ENCODE assay signal across 16 mouse cellular contexts in genomic region chr7:117411874-117412273, GRCm38 (mm10). TPM values are rescaled to one million over a fixed set of nuclear protein-coding genes. Genes with fewer than 3 reads are reported as not detected.
DNase-seq lines count a peak whose midpoint lies in the region; ATAC-seq and TF ChIP-seq lines count a peak whose summit lies in the region.
"Had no signal": no experiment of that assay in that cellular context is flagged by ENCODE, and none has a peak within 500 bp of the region (broad histone marks: within the 10 kb centered on the region; RNA-seq: fewer than 3 reads in every experiment).

No protein-coding gene starts in this region.

- H3K27me3 ChIP-seq in forebrain, embryonic 15.5 days = no peaks in the 10 kb centered on the region
- no peaks in the 10 kb centered on the region for H3K27me3 ChIP-seq in forebrain, embryonic 11.5 days (ENCODE audit: control insufficient read depth, insufficient read depth, low read length)
- no peaks in the 10 kb centered on the region for H3K27me3 ChIP-seq in lung, embryonic 15.5 days
- H3K27me3 ChIP-seq: limb, embryonic 13.5 days; liver, embryonic 13.5 days; stomach, embryonic 15.5 days had no signal

- no peak overlapping the region for H3K9ac ChIP-seq in forebrain, embryonic 15.5 days (replicated peaks)
- H3K9ac ChIP-seq in forebrain, embryonic 11.5 days (ENCODE audit: low read length) = no peak overlapping the region
- H3K9ac ChIP-seq in lung, embryonic 15.5 days = no peak overlapping the region
- H3K9ac ChIP-seq: limb, embryonic 13.5 days; liver, embryonic 13.5 days; stomach, embryonic 15.5 days had no signal

- H3K27ac ChIP-seq in forebrain, embryonic 15.5 days (replicated peaks) = 0 out of 2 replicates have a peak overlapping the region, but pooled peaks have one; percentile 14
- H3K27ac ChIP-seq in forebrain, embryonic 11.5 days (ENCODE audit: low read depth, low read length) = no peak overlapping the region
- 0 out of 2 replicates have a peak overlapping the region, but pooled peaks have one; percentile 10 for H3K27ac ChIP-seq in lung, embryonic 15.5 days
- H3K27ac ChIP-seq: heart, embryonic 10.5 days; hindbrain, postnatal 0 days; limb, embryonic 13.5 days; liver, embryonic 13.5 days; midbrain, embryonic 10.5 days; stomach, embryonic 15.5 days had no signal

- WGBS in forebrain, embryonic 15.5 days = 73% methylated on average over 2 of the region's 2 CpGs
- WGBS in forebrain, embryonic 11.5 days = 93% methylated on average over 2 of the region's 2 CpGs
- WGBS in lung, embryonic 15.5 days = 58% methylated on average over 2 of the region's 2 CpGs
- 67% methylated on average over 2 of the region's 2 CpGs for WGBS in lung, adult 2 months

- TF ChIP-seq POLR2A in lung, adult 2 months (IDR thresholded peaks at IDR 0.05; ENCODE audit: borderline replicate concordance, extremely low read depth, low read depth, low read length) = no peak

- no peaks in the 10 kb centered on the region for H3K36me3 ChIP-seq in forebrain, embryonic 15.5 days
- no peaks in the 10 kb centered on the region for H3K36me3 ChIP-seq in forebrain, embryonic 11.5 days (ENCODE audit: control insufficient read depth, insufficient read depth, low read length)
- no peaks in the 10 kb centered on the region for H3K36me3 ChIP-seq in lung, embryonic 15.5 days
- H3K36me3 ChIP-seq: heart, embryonic 10.5 days; limb, embryonic 13.5 days; liver, embryonic 13.5 days; midbrain, embryonic 10.5 days; stomach, embryonic 15.5 days had no signal

- no peak for DNase-seq in forebrain, embryonic 11.5 days (ENCODE audit: low spot score)
- no peak for DNase-seq in lung, adult 2 months
- DNase-seq in ZHBTc4 (ENCODE audit: low read depth, low spot score) = peak; percentile 50
- DNase-seq: liver, embryonic 13.5 days; thymus, adult 18-20 months; thymus, postnatal 4 days had no signal

- peaks cover 14% of the 10 kb centered on the region for H3K4me1 ChIP-seq in forebrain, embryonic 15.5 days
- no peaks in the 10 kb centered on the region for H3K4me1 ChIP-seq in forebrain, embryonic 11.5 days (replicated peaks; ENCODE audit: control insufficient read depth, insufficient read depth, low read length)
- H3K4me1 ChIP-seq in lung, embryonic 15.5 days = peaks cover 10% of the 10 kb centered on the region
- 0 out of 2 replicates have a peak, but pooled peaks cover 2% of the 10 kb centered on the region for H3K4me1 ChIP-seq in lung, adult 2 months (ENCODE audit: control insufficient read depth, insufficient read depth, low read length)
- H3K4me1 ChIP-seq: midbrain, embryonic 10.5 days; stomach, embryonic 15.5 days had no signal

- H3K4me3 ChIP-seq in forebrain, embryonic 15.5 days = no peak overlapping the region
- no peak overlapping the region for H3K4me3 ChIP-seq in forebrain, embryonic 11.5 days (ENCODE audit: low read depth, low read length)
- H3K4me3 ChIP-seq in lung, embryonic 15.5 days = no peak overlapping the region
- H3K4me3 ChIP-seq in lung, adult 2 months (replicated peaks; ENCODE audit: extremely low read depth, low read depth, low read length) = no peak overlapping the region
- H3K4me3 ChIP-seq: heart, embryonic 10.5 days; limb, embryonic 13.5 days; liver, embryonic 13.5 days; midbrain, embryonic 10.5 days; stomach, embryonic 15.5 days had no signal

- H3K4me2 ChIP-seq in forebrain, embryonic 15.5 days (replicated peaks) = no peak overlapping the region
- H3K4me2 ChIP-seq in forebrain, embryonic 11.5 days (ENCODE audit: low read depth, low read length, severe bottlenecking) = no peak overlapping the region
- no peak overlapping the region for H3K4me2 ChIP-seq in lung, embryonic 15.5 days
- H3K4me2 ChIP-seq: limb, embryonic 13.5 days; liver, embryonic 13.5 days; stomach, embryonic 15.5 days had no signal

- no peak for TF ChIP-seq CTCF in lung, adult 2 months (IDR thresholded peaks at IDR 0.05; ENCODE audit: insufficient read depth, low read length)

- ATAC-seq in forebrain, embryonic 15.5 days (replicated peaks) = no peak
- no peak for ATAC-seq in forebrain, embryonic 11.5 days (replicated peaks; ENCODE audit: low FRiP score)
- ATAC-seq in lung, embryonic 15.5 days (ENCODE audit: borderline replicate concordance, extremely low read depth, low FRiP score, low TSS enrichment) = no peak
- 0 out of 2 replicates have a peak, but pooled peaks have one; percentile 42 for ATAC-seq in megakaryocyte-erythroid progenitor cell, adult 5-6 weeks (replicated peaks; ENCODE audit: low FRiP score, low TSS enrichment, poor library complexity, severe bottlenecking)
- no peak for ATAC-seq in erythroid progenitor cell, adult 5-6 weeks (replicated peaks; ENCODE audit: low FRiP score, poor library complexity, severe bottlenecking)
- ATAC-seq: hindbrain, postnatal 0 days; intestine, embryonic 16.5 days had no signal

- no peaks in the 10 kb centered on the region for H3K9me3 ChIP-seq in forebrain, embryonic 15.5 days
- H3K9me3 ChIP-seq in forebrain, embryonic 11.5 days (ENCODE audit: control insufficient read depth, low read length) = no peaks in the 10 kb centered on the region
- no peaks in the 10 kb centered on the region for H3K9me3 ChIP-seq in lung, embryonic 15.5 days
- H3K9me3 ChIP-seq: heart, embryonic 10.5 days; limb, embryonic 13.5 days; liver, embryonic 13.5 days; midbrain, embryonic 10.5 days; stomach, embryonic 15.5 days had no signal

RNA-seq across cellular contexts. Expression of gene Xylt1, which starts 31.1 kb away (rescaled TPM):
- polyA plus RNA-seq in forebrain, embryonic 15.5 days (2015; fragmentation: Nextera tagmentation; extraction: Ambion mirVana) = 2.0 and 2.5 TPM in 2 replicates
- polyA plus RNA-seq in forebrain, embryonic 11.5 days (2014; fragmentation: Nextera tagmentation; extraction: Ambion mirVana) = 4.6 TPM in 2 replicates
- 0.81 and 1.0 TPM in 2 replicates for polyA plus RNA-seq in lung, embryonic 15.5 days (2015; fragmentation: Nextera tagmentation; extraction: Ambion mirVana)
- polyA plus RNA-seq in lung, adult 2 months (2012; rRNA removed) = 1.7 and 2.7 TPM in 2 replicates
- total RNA-seq in megakaryocyte-erythroid progenitor cell, adult 5-6 weeks (2014; fragmentation: Nextera tagmentation) = 14.5 and 21.6 TPM in 2 replicates
- 12.7 and 13.6 TPM in 2 replicates for total RNA-seq in megakaryocyte-erythroid progenitor cell, adult 5-6 weeks (2017)
- total RNA-seq in erythroid progenitor cell, adult 5-6 weeks (2015; ENCODE audit: low replicate concordance) = 4.0 and 5.4 TPM in 2 replicates
- 1.7 and 2.4 TPM in 2 replicates for total RNA-seq in erythroid progenitor cell, adult 5-6 weeks (2017; ENCODE audit: low replicate concordance)
